Comparison of ENCODE assay signal across 18 mouse cellular contexts in the genomic region with DNA sequence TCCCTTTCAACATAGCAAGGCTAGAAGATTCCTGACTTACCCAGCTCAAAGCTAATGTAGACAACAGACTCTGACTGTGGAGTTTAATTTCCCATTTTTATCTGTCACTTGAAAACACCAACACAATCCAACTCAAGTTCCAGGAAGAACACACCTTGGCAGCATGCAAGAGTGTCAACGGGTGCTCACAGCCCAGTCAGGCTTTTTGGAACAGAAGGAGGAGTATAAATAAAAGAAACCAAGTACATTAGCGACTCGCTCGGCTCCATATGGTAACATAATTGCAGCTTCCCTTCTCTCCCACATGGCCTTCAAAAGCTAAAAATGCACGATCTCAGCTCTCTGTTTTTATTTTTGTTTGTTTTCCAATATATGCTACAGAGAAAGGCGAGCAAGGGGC.
DNase-seq lines count a peak whose midpoint lies in the region; ATAC-seq and TF ChIP-seq lines count a peak whose summit lies in the region.
"Had no signal": no experiment of that assay in that cellular context is flagged by ENCODE, and none has a peak within 500 bp of the region (broad histone marks: within the 10 kb centered on the region; RNA-seq: fewer than 3 reads in every experiment).

No protein-coding gene starts in this region.

- no peaks in the 10 kb centered on the region for H3K36me3 ChIP-seq in midbrain, postnatal 0 days (ENCODE audit: insufficient read depth, low read length)
- H3K36me3 ChIP-seq in liver, postnatal 0 days (replicated peaks; ENCODE audit: insufficient read depth, low read length) = no peaks in the 10 kb centered on the region
- H3K36me3 ChIP-seq: embryonic facial prominence, embryonic 10.5 days; G1E; liver, embryonic 13.5 days had no signal

- no peaks in the 10 kb centered on the region for H3K9me3 ChIP-seq in midbrain, postnatal 0 days (ENCODE audit: low read length)
- no peaks in the 10 kb centered on the region for H3K9me3 ChIP-seq in liver, postnatal 0 days (ENCODE audit: low read length)
- H3K9me3 ChIP-seq: embryonic facial prominence, embryonic 10.5 days; G1E; liver, embryonic 13.5 days had no signal

- WGBS in midbrain, postnatal 0 days = 87% methylated on average over 6 of the region's 6 CpGs
- 75% methylated on average over 6 of the region's 6 CpGs for WGBS in liver, postnatal 0 days (ENCODE audit: insufficient replicate concordance)

- no peaks in the 10 kb centered on the region for H3K27me3 ChIP-seq in midbrain, postnatal 0 days (ENCODE audit: insufficient read depth, low read length)
- H3K27me3 ChIP-seq in liver, postnatal 0 days (ENCODE audit: insufficient read depth, low read length) = no peaks in the 10 kb centered on the region
- H3K27me3 ChIP-seq: liver, embryonic 13.5 days; megakaryocyte, embryonic 14.5 days had no signal

- H3K4me2 ChIP-seq in midbrain, postnatal 0 days (ENCODE audit: low read depth, low read length, poor library complexity, severe bottlenecking) = no peak overlapping the region
- no peak overlapping the region for H3K4me2 ChIP-seq in liver, postnatal 0 days (ENCODE audit: low read depth, low read length)
- H3K4me2 ChIP-seq: liver, embryonic 13.5 days had no signal

- no peak for DNase-seq in frontal cortex, postnatal 10 days (ENCODE audit: low spot score in 2 of 2)
- peak; percentile 46 for DNase-seq in brain, embryonic 18.5 days (ENCODE audit: low read depth, low spot score)
- peak; percentile 5 to 25 for DNase-seq in cerebellum, postnatal 36 days
- peak; percentile 28 to 50 for DNase-seq in right cerebral cortex, postnatal 10 days (ENCODE audit: low spot score in 2 of 2)
- no peak for DNase-seq in midbrain, postnatal 0 days (ENCODE audit: low spot score)
- DNase-seq in liver, postnatal 0 days = no peak
- DNase-seq: adrenal gland, postnatal 10 days; heart, adult 18-20 months; liver, embryonic 13.5 days; spleen, adult 18-20 months had no signal

- TF ChIP-seq EP300 in liver, postnatal 0 days (IDR thresholded peaks at IDR 0.05; ENCODE audit: low read depth) = no peak

- no peaks in the 10 kb centered on the region for H3K4me1 ChIP-seq in midbrain, postnatal 0 days (ENCODE audit: insufficient read depth, low read length)
- H3K4me1 ChIP-seq in liver, postnatal 0 days (ENCODE audit: insufficient read depth) = no peaks in the 10 kb centered on the region
- H3K4me1 ChIP-seq: embryonic facial prominence, embryonic 10.5 days; liver, embryonic 13.5 days; megakaryocyte, embryonic 14.5 days had no signal

- H3K4me3 ChIP-seq in midbrain, postnatal 0 days (ENCODE audit: low read depth, low read length) = no peak overlapping the region
- H3K4me3 ChIP-seq in liver, postnatal 0 days (ENCODE audit: low read depth, low read length) = no peak overlapping the region
- H3K4me3 ChIP-seq: embryonic facial prominence, embryonic 10.5 days; erythroblast, embryonic 14.5 days; liver, embryonic 13.5 days; megakaryocyte, embryonic 14.5 days had no signal

- peak; percentile 80 for ATAC-seq in frontal cortex, adult (ENCODE audit: low TSS enrichment)
- ATAC-seq in midbrain, postnatal 0 days (ENCODE audit: low FRiP score) = no peak
- no peak for ATAC-seq in liver, postnatal 0 days
- ATAC-seq: inflammation-experienced regulatory T-cells, adult 6 months; lung, postnatal 0 days; midbrain, embryonic 16.5 days had no signal

- no peak overlapping the region for H3K27ac ChIP-seq in midbrain, postnatal 0 days (ENCODE audit: low read depth, low read length)
- no peak overlapping the region for H3K27ac ChIP-seq in liver, postnatal 0 days (ENCODE audit: low read depth)
- H3K27ac ChIP-seq: embryonic facial prominence, embryonic 10.5 days; liver, embryonic 13.5 days had no signal

- no peak for TF ChIP-seq CTCF in midbrain, postnatal 0 days (IDR thresholded peaks at IDR 0.05)
- no peak for TF ChIP-seq CTCF in liver, postnatal 0 days (IDR thresholded peaks at IDR 0.05; ENCODE audit: low read depth)

- H3K9ac ChIP-seq in midbrain, postnatal 0 days (replicated peaks; ENCODE audit: low read length, poor library complexity, severe bottlenecking) = no peak overlapping the region
- no peak overlapping the region for H3K9ac ChIP-seq in liver, postnatal 0 days (replicated peaks)
- H3K9ac ChIP-seq: liver, embryonic 13.5 days had no signal

Comparison
In these comparisons a context has a peak if more than half of its experiments do, and no peak if none do; other contexts are left out.
1. DNase-seq: peak in brain, embryonic 18.5 days (single experiment), cerebellum, postnatal 36 days (2 of 2) and right cerebral cortex, postnatal 10 days (2 of 2); none in frontal cortex, postnatal 10 days (0 of 2), midbrain, postnatal 0 days (single experiment) and liver, postnatal 0 days (single experiment).